Comparison of ENCODE assay signal across 8 mouse cellular contexts in the genomic region with DNA sequence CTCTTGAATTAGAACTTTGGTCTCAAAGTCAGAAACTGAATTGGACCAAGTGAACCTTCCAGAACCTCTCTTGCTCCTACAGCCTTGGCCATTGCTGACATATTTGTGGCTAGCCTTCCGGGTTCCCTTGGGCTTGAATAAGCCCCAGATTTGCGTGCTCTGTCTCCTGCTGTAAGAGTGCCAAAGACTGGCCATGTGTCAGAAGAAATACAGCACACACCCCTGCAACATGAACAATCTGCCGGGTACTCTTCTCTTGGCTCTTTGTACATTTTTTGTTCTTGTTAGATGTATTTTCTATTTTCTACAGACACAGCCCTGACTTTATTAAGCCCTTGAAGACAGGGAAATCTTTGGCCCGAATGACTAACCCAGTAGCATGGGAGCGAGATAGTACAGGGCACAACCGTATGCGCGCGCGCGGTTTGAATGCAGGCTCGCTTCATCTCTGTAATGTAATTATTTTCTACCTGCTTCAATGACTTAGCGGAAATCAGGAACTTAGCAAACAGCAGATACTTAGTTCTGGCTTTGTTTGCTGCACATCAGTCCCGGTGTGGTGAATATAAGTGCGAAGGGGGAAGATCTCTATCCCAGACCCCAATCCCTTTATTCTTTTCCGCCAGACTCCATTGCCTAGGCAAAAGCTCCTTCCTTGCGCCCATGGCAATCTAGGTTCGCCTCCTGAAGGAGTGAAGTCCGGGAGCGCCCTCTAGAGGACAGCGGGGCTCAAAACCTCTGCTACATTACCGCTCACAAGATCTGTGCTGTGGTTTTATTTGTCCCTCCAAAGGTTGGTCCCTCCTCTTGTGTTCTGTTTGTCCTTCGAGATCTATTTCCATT. TPM values are rescaled to one million over a fixed set of nuclear protein-coding genes. Genes with fewer than 3 reads are reported as not detected.
DNase-seq lines count a peak whose midpoint lies in the region; ATAC-seq and TF ChIP-seq lines count a peak whose summit lies in the region.

No protein-coding gene starts in this region.

- no peaks in the 10 kb centered on the region for H3K36me3 ChIP-seq in E14TG2a.4 (ENCODE audit: insufficient read depth, low read length)
- no peaks in the 10 kb centered on the region for H3K36me3 ChIP-seq in forebrain, embryonic 13.5 days (ENCODE audit: poor library complexity, severe bottlenecking)

- peak overlapping the region; percentile 19; the same call in 1 of the 2 replicates for H3K4me2 ChIP-seq in forebrain, embryonic 13.5 days

- peak; percentile 94 for ATAC-seq in forebrain, embryonic 13.5 days

- peaks cover 12% of the 10 kb centered on the region for H3K9me3 ChIP-seq in E14TG2a.4 (ENCODE audit: low read length)
- H3K9me3 ChIP-seq in forebrain, embryonic 13.5 days (replicated peaks), result no peaks in the 10 kb centered on the region

- H3K9ac ChIP-seq in forebrain, embryonic 13.5 days, result no peak overlapping the region

- TF ChIP-seq CTCF in E14TG2a.4 (conservative IDR thresholded peaks at IDR 0.05; ENCODE audit: low read length), result peak; percentile 82
- peak; percentile 88 for TF ChIP-seq CTCF in lung, adult 2 months (IDR thresholded peaks at IDR 0.05; ENCODE audit: insufficient read depth, low read length)
- TF ChIP-seq CTCF in olfactory bulb, adult 2 months (IDR thresholded peaks at IDR 0.05; ENCODE audit: insufficient read depth, low read depth, low read length), result peak; percentile 82

- H3K27me3 ChIP-seq in E14TG2a.4 (ENCODE audit: insufficient read depth, low read length), result peaks cover 17% of the 10 kb centered on the region
- no peaks in the 10 kb centered on the region for H3K27me3 ChIP-seq in forebrain, embryonic 13.5 days

- DNase-seq in c-Kit-positive CD71-positive TER-119-positive erythroid progenitor cells, embryonic 14.5 days (ENCODE audit: low spot score), result peak; percentile 71
- peak; percentile 87 to 93 for DNase-seq in heart, postnatal 10 days
- peak; percentile 95 for DNase-seq in kidney, postnatal 4 days
- DNase-seq in lung, adult 2 months, result peak; percentile 87
- peak; percentile 81 for DNase-seq in testis, postnatal 14 days (ENCODE audit: low spot score)

- intact Hi-C loops in heart, postnatal 10 days (cut with DNase I), result loop anchor here (1.0 to 10.0 kb wide), 6 partner anchors 170 to 1710 kb away; a partner anchor contains a TSS

- TF ChIP-seq POLR2A in lung, adult 2 months (IDR thresholded peaks at IDR 0.05; ENCODE audit: borderline replicate concordance, extremely low read depth, low read depth, low read length), result no peak
- TF ChIP-seq POLR2A in olfactory bulb, adult 2 months (IDR thresholded peaks at IDR 0.05; ENCODE audit: insufficient read depth, low read depth, low read length), result no peak

- no peaks in the 10 kb centered on the region for H3K4me1 ChIP-seq in E14TG2a.4 (replicated peaks; ENCODE audit: low read depth, low read length)
- no peaks in the 10 kb centered on the region for H3K4me1 ChIP-seq in forebrain, embryonic 13.5 days
- no peaks in the 10 kb centered on the region for H3K4me1 ChIP-seq in lung, adult 2 months (ENCODE audit: control insufficient read depth, insufficient read depth, low read length)
- H3K4me1 ChIP-seq in olfactory bulb, adult 2 months (ENCODE audit: control insufficient read depth, insufficient read depth, low read length), result peaks cover 7% of the 10 kb centered on the region

- H3K4me3 ChIP-seq in E14TG2a.4 (replicated peaks; ENCODE audit: low read length), result no peak overlapping the region
- no peak overlapping the region for H3K4me3 ChIP-seq in forebrain, embryonic 13.5 days
- H3K4me3 ChIP-seq in lung, adult 2 months (replicated peaks; ENCODE audit: extremely low read depth, low read depth, low read length), result no peak overlapping the region
- H3K4me3 ChIP-seq in olfactory bulb, adult 2 months (ENCODE audit: insufficient read depth, low read depth, low read length), result no peak overlapping the region

- no peak overlapping the region for H3K27ac ChIP-seq in forebrain, embryonic 13.5 days
- H3K27ac ChIP-seq in olfactory bulb, adult 2 months (ENCODE audit: insufficient read depth, low read depth, low read length), result no peak overlapping the region

- WGBS in forebrain, embryonic 13.5 days, result 47% methylated on average over 23 of the region's 23 CpGs
- WGBS in lung, adult 2 months, result 45% methylated on average over 23 of the region's 23 CpGs
- 44% methylated on average over 23 of the region's 23 CpGs for WGBS in olfactory bulb, adult 2 months

RNA-seq across cellular contexts. Expression of a gene that starts 22.2 kb away (rescaled TPM):
- polyA plus RNA-seq in forebrain, embryonic 13.5 days (2015; fragmentation: Nextera tagmentation; extraction: Ambion mirVana), result 16.0 and 17.3 TPM in 2 replicates
- total RNA-seq in heart, postnatal 10 days (2021), result 10 to 100 TPM; 10.5 to 12.1 TPM
- 6.5 and 7.3 TPM in 2 replicates for polyA plus RNA-seq in lung, adult 2 months (2012; rRNA removed)
- polyA plus RNA-seq in olfactory bulb, adult 2 months (2012; ENCODE audit: insufficient read depth, insufficient read length, low replicate concordance, missing spikeins), result not detected in 2 replicates

RNA-seq across cellular contexts. Expression of a gene that starts 23.3 kb away (rescaled TPM):
- 2.4 and 3.1 TPM in 2 replicates for polyA plus RNA-seq in forebrain, embryonic 13.5 days (2015; fragmentation: Nextera tagmentation; extraction: Ambion mirVana)
- 1 to 10 TPM; 4.9 to 6.1 TPM for total RNA-seq in heart, postnatal 10 days (2021)
- polyA plus RNA-seq in lung, adult 2 months (2012; rRNA removed), result 3.2 and 4.6 TPM in 2 replicates
- not detected in 2 replicates for polyA plus RNA-seq in olfactory bulb, adult 2 months (2012; ENCODE audit: insufficient read depth, insufficient read length, low replicate concordance, missing spikeins)

RNA-seq across cellular contexts. Expression of a gene that starts 41.5 kb away (rescaled TPM):
- 0.15 TPM in 1 of 2 replicates, not detected in the other for polyA plus RNA-seq in forebrain, embryonic 13.5 days (2015; fragmentation: Nextera tagmentation; extraction: Ambion mirVana)
- not detected for total RNA-seq in heart, postnatal 10 days (2021)
- not detected in 2 replicates for polyA plus RNA-seq in lung, adult 2 months (2012; rRNA removed)
- not detected in 2 replicates for polyA plus RNA-seq in olfactory bulb, adult 2 months (2012; ENCODE audit: insufficient read depth, insufficient read length, low replicate concordance, missing spikeins)
